Mouse (Mus musculus) embryonic facial prominence, embryonic 14.5 days (tissue): Measurements from ENCODE around the gene Cacna2d1. TPM values are rescaled to one million over a fixed set of nuclear protein-coding genes. Genes with fewer than 3 reads are reported as not detected.

Experiments used
- ATAC-seq: fragments of 200-750 bp; cut with Nextera tagmentation; 2 replicates; pipeline ENCODE4 v1.8.0; 2017; ENCODE audit warnings: low read depth, moderate number of reproducible peaks, moderate TSS enrichment
- DNase-seq: peaks from one replicate; pipeline ENCODE4 v3.0.0-alpha.2; 2015; ENCODE audit warnings: low spot score
- H3K27ac ChIP-seq: fragments of 300-500 bp; sonication (generic); replicated peaks from 2 replicates; pipeline ENCODE4 v1.5.1; 2014; ENCODE audit warnings: low read depth, mild to moderate bottlenecking, low read length, moderate library complexity
- H3K27me3 ChIP-seq: fragments of 300-500 bp; sonication (generic); replicated peaks from 2 replicates; pipeline ENCODE4 v1.6.1; 2014; ENCODE audit warnings: low read length; ENCODE audit not compliant: control insufficient read depth, insufficient read depth
- H3K36me3 ChIP-seq: fragments of 300-500 bp; sonication (generic); 2 replicates; pipeline ENCODE4 v1.6.1; 2014; ENCODE audit warnings: low read length, mixed read lengths; ENCODE audit not compliant: control insufficient read depth, insufficient read depth
- H3K4me1 ChIP-seq: fragments of 300-500 bp; sonication (generic); 2 replicates; pipeline ENCODE4 v1.6.1; 2014; ENCODE audit warnings: antibody characterized with exemption, low read length; ENCODE audit not compliant: control insufficient read depth, insufficient read depth
- H3K4me2 ChIP-seq: fragments of 300-500 bp; sonication (generic); 2 replicates; pipeline ENCODE4 v1.6.1; 2014; ENCODE audit warnings: low read depth, mild to moderate bottlenecking, low read length, moderate library complexity, mixed read lengths
- H3K4me3 ChIP-seq: fragments of 300-500 bp; sonication (generic); 2 replicates; pipeline ENCODE4 v1.5.1; 2014; ENCODE audit warnings: low read depth, mild to moderate bottlenecking, low read length
- H3K9ac ChIP-seq: fragments of 300-500 bp; sonication (generic); 2 replicates; pipeline ENCODE4 v1.6.1; 2014; ENCODE audit warnings: low read depth, mild to moderate bottlenecking, low read length, moderate library complexity, mixed read lengths
- H3K9me3 ChIP-seq: fragments of 300-500 bp; sonication (generic); 2 replicates; pipeline ENCODE4 v1.6.1; 2016; ENCODE audit warnings: low read length; ENCODE audit not compliant: control insufficient read depth
- WGBS: fragments of 180-500 bp; shearing (Covaris S2); extraction: QIAGEN DNeasy Blood & Tissue Kit; methylation state at CpG from one replicate; pipeline ENCODE4 v1.1.7; 2014; 5-methylcytosine and 5-hydroxymethylcytosine counted together
- polyA plus RNA-seq: library from polyadenylated mRNA; unstranded; fragments of >200 nt; fragmentation: Nextera tagmentation; extraction: Ambion mirVana; gene quantifications from 2 replicates; pipeline ENCODE4 v1.2.1, GENCODE M21; 2014

The Cacna2d1 gene
- polyA plus RNA-seq, 1 experiment from 2014 or later, result 33.0 TPM

GRCm38 (mm10) chr5:16231477-16231876 lies 297.0 kb downstream of the Cacna2d1 start:
- no peaks in the 10 kb centered on the region for H3K9me3 ChIP-seq
- H3K4me2 ChIP-seq, result no peak overlapping the region
- no peak overlapping the region for H3K4me3 ChIP-seq
- H3K27me3 ChIP-seq, result no peaks in the 10 kb centered on the region
- H3K9ac ChIP-seq, result no peak overlapping the region
- no peaks in the 10 kb centered on the region; the same call in 1 of the 2 replicates for H3K4me1 ChIP-seq
- H3K27ac ChIP-seq, result no peak overlapping the region
- 89% methylated on average over 9 of the region's 9 CpGs for WGBS
- ATAC-seq, result no peak
- DNase-seq, result no peak
- H3K36me3 ChIP-seq, result no peaks in the 10 kb centered on the region

GRCm38 (mm10) chr5:16234891-16235290 lies 300.4 kb downstream of the Cacna2d1 start:
- no peaks in the 10 kb centered on the region for H3K36me3 ChIP-seq
- no peaks in the 10 kb centered on the region for H3K27me3 ChIP-seq
- H3K4me3 ChIP-seq, result no peak overlapping the region
- H3K9me3 ChIP-seq, result no peaks in the 10 kb centered on the region
- ATAC-seq (no peak), DNase-seq (peak; percentile 19)
- H3K4me2 ChIP-seq, result no peak overlapping the region
- H3K9ac ChIP-seq, result no peak overlapping the region
- H3K27ac ChIP-seq, result no peak overlapping the region
- H3K4me1 ChIP-seq, result no peaks in the 10 kb centered on the region; the same call in 1 of the 2 replicates
- 42% methylated on average over 6 of the region's 6 CpGs for WGBS

GRCm38 (mm10) chr5:16235864-16236263 lies 301.4 kb downstream of the Cacna2d1 start:
- H3K4me1 ChIP-seq, result no peaks in the 10 kb centered on the region; the same call in 1 of the 2 replicates
- no peak overlapping the region for H3K4me3 ChIP-seq
- H3K9me3 ChIP-seq, result no peaks in the 10 kb centered on the region
- DNase-seq (no peak), ATAC-seq (peak; percentile 37; the same call in 1 of the 2 replicates)
- no peak overlapping the region for H3K4me2 ChIP-seq
- 73% methylated on average over 2 of the region's 2 CpGs for WGBS
- no peaks in the 10 kb centered on the region for H3K27me3 ChIP-seq
- H3K9ac ChIP-seq, result no peak overlapping the region
- H3K27ac ChIP-seq, result no peak overlapping the region
- H3K36me3 ChIP-seq, result no peaks in the 10 kb centered on the region

GRCm38 (mm10) chr5:16236608-16237007 lies 302.1 kb downstream of the Cacna2d1 start:
- Histone ChIP-seq H3K4me1 (no peaks in the 10 kb centered on the region; the same call in 1 of the 2 replicates), H3K27me3 (no peaks in the 10 kb centered on the region), H3K9me3 (no peaks in the 10 kb centered on the region), H3K36me3 (no peaks in the 10 kb centered on the region), H3K4me2 (no peak overlapping the region), H3K9ac (no peak overlapping the region), H3K27ac (no peak overlapping the region), H3K4me3 (no peak overlapping the region)
- ATAC-seq (no peak), DNase-seq (no peak)
- WGBS, result 73% methylated on average over 4 of the region's 4 CpGs

- ATAC-seq, result peak; percentile 70
- no peak overlapping the region for H3K27ac ChIP-seq
- H3K4me1 ChIP-seq, result no peaks in the 10 kb centered on the region; the same call in 1 of the 2 replicates
- no peak overlapping the region for H3K9ac ChIP-seq
- H3K27me3 ChIP-seq, result no peaks in the 10 kb centered on the region
- H3K36me3 ChIP-seq, result no peaks in the 10 kb centered on the region
- DNase-seq, result peak; percentile 81
- WGBS, result 25% methylated on average over 5 of the region's 5 CpGs
- no peak overlapping the region for H3K4me3 ChIP-seq
- H3K9me3 ChIP-seq, result no peaks in the 10 kb centered on the region
- no peak overlapping the region for H3K4me2 ChIP-seq
Observed at GRCm38 (mm10) chr5:16237972-16238371, 303.5 kb downstream of the Cacna2d1 start.

GRCm38 (mm10) chr5:16240255-16240654 lies 305.8 kb downstream of the Cacna2d1 start:
- DNase-seq (no peak), ATAC-seq (no peak)
- no peak overlapping the region for H3K4me2 ChIP-seq
- H3K9ac ChIP-seq, result no peak overlapping the region
- no peak overlapping the region for H3K4me3 ChIP-seq
- H3K36me3 ChIP-seq, result no peaks in the 10 kb centered on the region
- H3K9me3 ChIP-seq, result no peaks in the 10 kb centered on the region
- no peaks in the 10 kb centered on the region; the same call in 1 of the 2 replicates for H3K4me1 ChIP-seq
- 84% methylated on average over 3 of the region's 3 CpGs for WGBS
- no peaks in the 10 kb centered on the region for H3K27me3 ChIP-seq
- no peak overlapping the region for H3K27ac ChIP-seq

- H3K27me3 ChIP-seq, result no peaks in the 10 kb centered on the region
- no peak overlapping the region for H3K4me3 ChIP-seq
- DNase-seq, result no peak
- H3K27ac ChIP-seq, result no peak overlapping the region
- H3K36me3 ChIP-seq, result no peaks in the 10 kb centered on the region
- H3K4me1 ChIP-seq, result no peaks in the 10 kb centered on the region
- 73% methylated on average over 2 of the region's 2 CpGs for WGBS
- ATAC-seq, result no peak
- no peak overlapping the region for H3K9ac ChIP-seq
- H3K4me2 ChIP-seq, result no peak overlapping the region
- no peaks in the 10 kb centered on the region for H3K9me3 ChIP-seq
Observed at GRCm38 (mm10) chr5:16243599-16243998, 309.1 kb downstream of the Cacna2d1 start.

GRCm38 (mm10) chr5:16252738-16253513 lies 318.4 kb downstream of the Cacna2d1 start:
- ATAC-seq (no peak), DNase-seq (no peak)
- H3K4me1 ChIP-seq, result no peaks in the 10 kb centered on the region
- H3K9ac ChIP-seq, result no peak overlapping the region
- no peaks in the 10 kb centered on the region for H3K36me3 ChIP-seq
- no peak overlapping the region for H3K4me2 ChIP-seq
- no peaks in the 10 kb centered on the region for H3K9me3 ChIP-seq
- no peaks in the 10 kb centered on the region for H3K27me3 ChIP-seq
- no peak overlapping the region for H3K4me3 ChIP-seq
- 82% methylated on average over 6 of the region's 6 CpGs for WGBS
- H3K27ac ChIP-seq, result no peak overlapping the region

- WGBS, result 71% methylated on average over 1 of the region's 1 CpGs
- H3K27ac ChIP-seq, result no peak overlapping the region
- H3K9me3 ChIP-seq, result no peaks in the 10 kb centered on the region
- H3K36me3 ChIP-seq, result no peaks in the 10 kb centered on the region
- no peaks in the 10 kb centered on the region for H3K4me1 ChIP-seq
- H3K27me3 ChIP-seq, result no peaks in the 10 kb centered on the region
- no peak for DNase-seq
- no peak overlapping the region for H3K4me3 ChIP-seq
- ATAC-seq, result no peak
- no peak overlapping the region for H3K4me2 ChIP-seq
- no peak overlapping the region for H3K9ac ChIP-seq
Observed at GRCm38 (mm10) chr5:16253768-16254167, 319.3 kb downstream of the Cacna2d1 start.
